Mouse (Mus musculus) megakaryocyte, adult 5-6 weeks (primary cell): Measurements from ENCODE around the gene Smyd3. TPM values are rescaled to one million over a fixed set of nuclear protein-coding genes. Genes with fewer than 3 reads are reported as not detected.

Source experiments
- ATAC-seq: 2 replicates; pipeline ENCODE4 v1.8.0; 2016; ENCODE audit warnings: mild to moderate bottlenecking, inconsistent platforms; ENCODE audit not compliant: poor library complexity, severe bottlenecking
- total RNA-seq, 2 experiments: library from RNA; stranded (forward) in 1 of 2; stranded (reverse) in 1 of 2; fragments of 153-499, 151-499 nt in 1 of 2; fragments of 221-1000, 200-1000 nt in 1 of 2; gene quantifications; 2 replicates each; pipeline versions ENCODE4 v1.2.3 to v1.2.4; 2015 to 2017

Smyd3 gene
- total RNA-seq (2015) (7.9 and 13.7 TPM in 2 replicates), total RNA-seq (2017) (11.4 and 14.8 TPM in 2 replicates)

GRCm38 (mm10) chr1:179517713-179518465, at the start of gene Smyd3:
Gene Smyd3, minus strand, starts transcription at chr1:179518041.
- peak; percentile 89 for ATAC-seq

- no peak for ATAC-seq
Observed at GRCm38 (mm10) chr1:179567558-179567957, 49.7 kb upstream of the Smyd3 start.

GRCm38 (mm10) chr1:179563926-179564325, 46.1 kb upstream of the Smyd3 start:
- ATAC-seq: no peak

GRCm38 (mm10) chr1:179563211-179563610, 45.4 kb upstream of the Smyd3 start:
- ATAC-seq: no peak

- peak; percentile 86 for ATAC-seq
Observed at GRCm38 (mm10) chr1:179560845-179561430, 43.1 kb upstream of the Smyd3 start.

DNA sequence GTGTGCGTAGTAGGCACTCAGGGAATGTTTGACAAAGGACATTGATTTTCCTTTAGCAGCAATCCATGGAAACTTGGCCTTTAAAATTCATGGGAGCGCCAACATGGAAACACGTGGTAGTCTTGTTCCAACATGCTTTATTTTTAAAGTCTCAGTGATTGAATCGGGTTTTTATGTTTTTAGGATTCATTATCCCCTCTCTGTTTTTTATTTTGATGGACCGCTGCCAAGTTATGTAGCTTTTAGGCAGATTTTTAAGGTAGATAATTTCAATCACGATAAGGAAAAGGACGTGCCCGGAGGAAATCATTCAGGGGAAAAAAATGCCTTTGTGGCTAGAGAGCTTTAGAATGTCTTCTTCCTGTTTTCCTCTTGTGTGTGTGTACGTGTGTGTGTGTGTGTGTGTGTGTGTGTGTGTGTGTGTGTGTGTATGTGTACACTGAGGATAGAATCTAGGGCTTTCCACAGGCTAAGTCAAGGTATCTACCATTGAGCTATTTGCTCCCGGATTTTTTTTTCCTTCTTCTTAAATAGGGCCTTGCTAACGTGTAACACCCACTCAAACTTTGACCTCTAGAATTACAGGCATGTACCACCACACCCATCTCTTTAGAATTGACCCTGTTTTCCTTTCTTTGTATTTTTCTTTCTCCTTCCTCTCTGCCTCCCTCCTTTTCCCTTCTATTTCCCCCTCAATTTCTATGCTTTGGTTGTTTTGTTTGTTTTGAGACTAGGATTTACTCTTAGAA, 41.8 kb upstream of the Smyd3 start:
- 0 out of 2 replicates have a peak, but pooled peaks have one; percentile 31 for ATAC-seq

- ATAC-seq: no peak
Observed at GRCm38 (mm10) chr1:179556921-179557320, 39.1 kb upstream of the Smyd3 start.

DNA sequence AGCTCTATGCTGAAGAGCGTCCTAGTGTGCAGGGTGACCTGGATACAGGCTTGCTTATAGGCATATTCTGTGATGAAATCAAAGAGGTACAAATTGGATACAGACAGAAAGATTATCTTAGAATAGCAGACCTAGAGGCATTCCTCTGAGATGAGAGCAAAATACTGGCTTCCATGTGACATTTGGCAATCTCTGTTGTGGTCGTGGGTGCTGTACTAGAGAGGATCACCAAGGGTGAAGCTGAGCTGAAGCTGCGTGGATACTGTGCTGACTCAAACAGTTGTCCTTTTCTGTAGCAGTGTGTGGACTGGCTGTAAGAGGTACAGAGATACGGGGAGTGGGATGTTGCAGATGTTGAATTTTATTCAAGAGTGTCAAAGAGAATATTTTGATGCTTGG, 36.1 kb upstream of the Smyd3 start:
- no peak for ATAC-seq

GRCm38 (mm10) chr1:179553197-179553948, 35.5 kb upstream of the Smyd3 start:
- no peak for ATAC-seq

DNA sequence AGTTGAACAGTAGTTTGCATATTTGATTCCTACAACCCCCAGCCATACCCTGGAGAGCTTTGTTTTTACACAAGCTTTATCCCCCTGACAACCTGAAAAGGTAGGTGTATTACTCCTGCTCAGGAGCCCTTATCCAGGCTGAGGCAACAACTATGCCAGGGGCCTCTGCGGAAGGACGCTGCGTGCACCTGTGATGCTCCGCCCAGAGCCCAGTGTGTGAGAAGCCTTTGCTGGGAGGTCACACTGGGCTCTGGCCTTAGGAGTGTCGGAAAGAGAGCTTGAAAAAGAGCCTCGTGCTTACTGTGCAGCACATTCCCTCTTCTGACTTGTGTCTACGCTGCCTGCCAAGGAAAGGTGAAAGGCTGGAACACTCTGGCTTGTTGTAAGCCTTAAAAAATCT, 34.9 kb upstream of the Smyd3 start:
- no peak for ATAC-seq

DNA sequence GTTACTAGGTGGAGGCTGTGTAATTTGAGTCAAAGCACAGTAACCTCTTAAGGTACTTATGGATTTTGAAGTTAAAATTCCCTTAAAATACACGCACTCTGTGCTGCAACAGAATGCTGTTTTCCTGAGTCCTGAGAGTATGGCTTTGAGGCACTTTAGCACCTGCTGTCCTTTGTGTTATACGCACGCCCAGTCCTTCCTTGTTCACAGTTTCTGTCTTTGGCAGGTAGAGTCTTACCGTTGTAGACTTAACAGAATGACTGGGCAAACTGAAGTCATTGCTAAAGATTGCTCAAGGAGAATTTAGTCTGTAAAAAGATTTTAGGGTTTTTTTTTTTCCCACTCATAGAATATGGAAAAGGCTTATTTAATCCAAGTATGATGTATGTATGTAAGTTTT, 34.1 kb upstream of the Smyd3 start:
- ATAC-seq: no peak

DNA sequence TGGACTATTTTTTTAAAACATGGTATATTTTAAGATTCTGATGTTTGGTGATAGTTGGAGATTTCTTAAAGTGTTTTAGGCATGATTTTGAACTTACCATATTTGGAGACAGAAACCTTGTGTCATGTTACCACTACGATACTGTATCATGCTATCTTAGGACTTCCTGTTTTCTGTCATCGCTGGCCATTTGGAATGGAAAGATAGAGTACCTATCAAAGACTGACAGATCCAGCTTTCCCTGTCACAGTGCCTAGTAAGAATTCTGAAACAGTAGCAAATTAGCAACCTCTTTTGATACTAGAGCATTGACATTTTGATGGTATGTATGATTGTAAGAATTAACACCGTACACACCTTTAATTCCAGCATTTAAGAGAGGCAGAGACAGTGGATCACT, 33.5 kb upstream of the Smyd3 start:
- peak; percentile 53 for ATAC-seq

GRCm38 (mm10) chr1:179548996-179549752, 31.3 kb upstream of the Smyd3 start:
- no peak for ATAC-seq

- no peak for ATAC-seq
Observed at GRCm38 (mm10) chr1:179548220-179548619, 30.4 kb upstream of the Smyd3 start.

GRCm38 (mm10) chr1:179547176-179547575, 29.3 kb upstream of the Smyd3 start:
- ATAC-seq: no peak

- ATAC-seq: peak; percentile 38
Observed at GRCm38 (mm10) chr1:179546551-179546917, 28.7 kb upstream of the Smyd3 start.

DNA sequence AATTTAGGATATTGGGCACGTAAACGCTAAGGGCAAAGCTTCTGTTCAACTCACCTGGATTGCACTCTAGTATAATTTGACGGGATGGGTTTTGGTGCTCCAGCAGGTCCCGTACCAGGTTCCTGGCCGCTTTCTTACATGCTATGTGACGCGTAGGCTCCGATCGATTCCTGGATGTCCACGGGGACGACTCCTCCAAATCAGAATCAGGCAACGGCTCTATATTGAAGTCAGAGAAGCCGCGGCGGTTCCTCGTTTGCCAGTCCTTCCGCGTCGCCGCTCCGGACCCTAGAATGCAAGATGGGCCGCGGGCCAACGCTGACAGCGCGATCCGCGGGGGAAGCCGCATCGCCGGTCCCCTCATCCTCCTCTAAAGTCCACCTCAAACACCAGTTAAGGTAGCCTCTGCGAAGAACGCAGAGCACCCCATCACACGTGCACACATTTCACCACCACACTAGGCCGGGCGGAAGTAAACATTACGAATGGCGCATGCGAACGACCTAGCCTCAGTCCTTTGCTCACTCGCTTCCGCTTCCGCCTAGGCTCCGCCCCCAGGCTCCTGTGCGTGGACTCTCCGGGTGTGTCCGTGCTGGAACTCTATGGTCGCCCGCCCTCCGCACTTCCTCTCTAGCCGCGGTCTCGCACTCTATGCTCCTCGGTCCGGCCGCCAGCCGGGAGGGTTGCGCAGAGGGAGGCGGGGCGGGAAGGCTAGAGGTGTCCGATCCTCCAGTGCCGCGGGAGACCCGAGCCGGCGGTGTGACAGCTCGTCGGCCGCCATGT, 28.1 kb upstream of the Smyd3 start, which contains the start of the genes Tfb2m and Cnst:
Tfb2m (minus strand) TSS at position 500 of the 783 bp plus-strand sequence.
Cnst (plus strand) TSS at position 603 of the 783 bp plus-strand sequence.
- peak; percentile 86 for ATAC-seq

DNA sequence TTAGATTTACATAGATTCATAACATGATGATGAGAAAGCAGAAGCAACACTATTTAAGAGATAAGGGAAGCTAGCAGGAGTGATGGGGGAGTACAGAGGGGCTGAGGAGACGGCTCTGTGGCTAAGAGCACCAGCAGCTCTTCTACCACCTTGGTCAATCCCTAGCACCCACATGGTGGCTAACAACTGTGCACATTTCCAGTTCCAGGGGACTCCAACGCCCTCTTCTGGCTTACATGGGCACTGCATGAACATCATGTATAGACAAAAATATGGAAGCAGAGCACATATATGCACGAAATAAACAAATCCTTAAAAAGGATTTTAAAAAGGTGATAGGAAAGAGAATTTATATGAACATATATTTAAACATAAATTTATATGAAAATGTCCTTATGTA, 23.7 kb upstream of the Smyd3 start:
- no peak for ATAC-seq

GRCm38 (mm10) chr1:179539887-179540286, 22.0 kb upstream of the Smyd3 start:
- ATAC-seq: no peak
